Mouse (Mus musculus) forebrain, embryonic 13.5 days (tissue): ENCODE data around the gene Arhgap10. TPM values are rescaled to one million over a fixed set of nuclear protein-coding genes. Genes with fewer than 3 reads are reported as not detected.

Experiments used
- ATAC-seq: fragments of 200-750 bp; cut with Nextera tagmentation; 2 replicates; pipeline ENCODE4 v1.8.0; 2017
- H3K27ac ChIP-seq: fragments of 300-500 bp; sonication (generic); 2 replicates; pipeline ENCODE4 v1.5.1; 2015; ENCODE audit warnings: inconsistent platforms, mild to moderate bottlenecking, moderate library complexity
- H3K27me3 ChIP-seq: fragments of 300-500 bp; sonication (generic); 2 replicates; pipeline ENCODE4 v1.6.1; 2015; ENCODE audit warnings: mild to moderate bottlenecking, inconsistent platforms
- H3K36me3 ChIP-seq: fragments of 300-500 bp; sonication (generic); 2 replicates; pipeline ENCODE4 v1.6.1; 2015; ENCODE audit warnings: mild to moderate bottlenecking, inconsistent platforms; ENCODE audit not compliant: poor library complexity, severe bottlenecking
- H3K4me1 ChIP-seq: fragments of 300-500 bp; sonication (generic); 2 replicates; pipeline ENCODE4 v1.6.1; 2015; ENCODE audit warnings: inconsistent platforms
- H3K4me2 ChIP-seq: fragments of 300-500 bp; sonication (generic); 2 replicates; pipeline ENCODE4 v1.6.1; 2015; ENCODE audit warnings: inconsistent platforms, mild to moderate bottlenecking, moderate library complexity
- H3K4me3 ChIP-seq: fragments of 300-500 bp; sonication (generic); 2 replicates; pipeline ENCODE4 v1.5.1; 2015; ENCODE audit warnings: mild to moderate bottlenecking, inconsistent platforms
- H3K9ac ChIP-seq: fragments of 300-500 bp; sonication (generic); 2 replicates; pipeline ENCODE4 v1.6.1; 2015; ENCODE audit warnings: mild to moderate bottlenecking, inconsistent platforms
- H3K9me3 ChIP-seq: fragments of 300-500 bp; sonication (generic); replicated peaks from 2 replicates; pipeline ENCODE4 v1.6.1; 2016; ENCODE audit warnings: inconsistent platforms
- whole genome bisulfite sequencing: fragments of 180-500 bp; shearing (Covaris S2); methylation state at CpG from one replicate; pipeline ENCODE4 v1.1.7; 2015; 5-methylcytosine and 5-hydroxymethylcytosine counted together
- polyA plus RNA-seq: library from polyadenylated mRNA; unstranded; fragments of >200 nt; fragmentation: Nextera tagmentation; extraction: Ambion mirVana; gene quantifications from 2 replicates; pipeline ENCODE4 v1.2.1, GENCODE M21; 2015

Gene Arhgap10
- polyA plus RNA-seq, 1 experiment from 2014 or later = 5.2 TPM

DNA sequence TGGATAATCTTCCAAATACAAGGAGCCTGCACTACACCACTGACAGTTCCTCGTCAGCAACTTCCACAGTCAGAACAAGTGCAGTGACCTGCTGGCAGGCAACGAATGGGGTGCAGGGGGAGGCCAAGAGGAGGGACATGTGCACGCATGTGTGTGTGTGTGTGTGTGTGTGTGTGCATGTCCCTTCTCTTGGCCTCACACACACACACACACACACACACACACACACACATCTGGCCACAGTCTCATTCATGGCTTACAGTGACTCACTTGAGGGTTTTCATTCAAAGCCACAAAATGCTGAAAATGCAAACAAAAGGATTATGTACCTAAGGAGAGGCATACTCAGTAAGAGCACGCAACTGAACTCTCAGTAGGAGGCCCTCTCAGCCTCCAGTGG lies 84.5 kb downstream of the Arhgap10 start:
- Histone ChIP-seq H3K4me3 (no peak overlapping the region), H3K36me3 (no peaks in the 10 kb centered on the region), H3K4me2 (no peak overlapping the region), H3K27me3 (no peaks in the 10 kb centered on the region), H3K27ac (no peak overlapping the region), H3K9ac (no peak overlapping the region), H3K9me3 (no peaks in the 10 kb centered on the region), H3K4me1 (peaks cover 14% of the 10 kb centered on the region)
- 14% methylated on average over 4 of the region's 4 CpGs for WGBS
- ATAC-seq = 0 out of 2 replicates have a peak, but pooled peaks have one; percentile 16

DNA sequence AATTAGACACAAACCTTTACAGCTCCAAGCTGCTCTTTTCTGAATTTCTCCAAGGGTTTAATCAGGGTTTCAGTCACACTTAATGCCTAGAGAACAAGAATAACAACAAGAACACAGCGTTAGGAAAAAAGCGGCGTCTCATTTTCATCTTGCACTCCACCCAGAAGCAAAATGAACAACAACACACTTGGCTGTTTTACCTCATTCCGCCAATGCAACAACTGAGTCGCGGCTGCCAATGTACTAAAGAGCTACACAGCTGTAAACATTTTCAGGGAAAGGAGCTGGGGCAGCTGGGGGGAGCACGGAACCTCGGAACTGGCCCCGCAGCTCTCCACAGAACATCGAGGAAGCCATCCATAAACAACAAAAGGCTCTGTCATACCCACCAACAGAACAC lies 85.0 kb downstream of the Arhgap10 start:
- H3K9me3 ChIP-seq = no peaks in the 10 kb centered on the region
- H3K27ac ChIP-seq = no peak overlapping the region
- 36% methylated on average over 10 of the region's 10 CpGs for WGBS
- H3K4me2 ChIP-seq = no peak overlapping the region
- H3K36me3 ChIP-seq = no peaks in the 10 kb centered on the region
- H3K9ac ChIP-seq = no peak overlapping the region
- 0 out of 2 replicates have a peak, but pooled peaks have one; percentile 10 for ATAC-seq
- peaks cover 11% of the 10 kb centered on the region for H3K4me1 ChIP-seq
- H3K4me3 ChIP-seq = no peak overlapping the region
- H3K27me3 ChIP-seq = no peaks in the 10 kb centered on the region

DNA sequence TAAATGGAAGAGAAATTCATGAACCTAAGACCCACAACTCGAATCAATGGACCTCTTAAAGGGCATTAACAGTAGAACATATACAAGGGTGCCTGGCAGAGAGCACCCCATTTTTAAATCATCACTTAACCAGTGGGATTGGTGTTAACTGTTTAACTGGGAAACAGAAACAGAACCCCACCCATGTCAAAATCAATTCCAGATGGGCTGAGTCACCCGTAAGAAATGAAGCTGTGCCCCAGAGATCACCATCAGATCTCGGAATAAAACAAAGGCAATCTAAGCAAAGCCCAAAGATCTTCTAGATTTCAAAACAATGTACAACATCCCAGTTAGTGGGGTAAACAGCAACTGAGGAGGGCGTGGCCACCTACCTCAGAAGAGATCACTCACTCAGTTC lies 89.3 kb downstream of the Arhgap10 start:
- no peak overlapping the region for H3K4me2 ChIP-seq
- H3K27ac ChIP-seq = no peak overlapping the region
- no peak overlapping the region for H3K4me3 ChIP-seq
- H3K4me1 ChIP-seq = peaks cover 11% of the 10 kb centered on the region
- no peaks in the 10 kb centered on the region for H3K9me3 ChIP-seq
- H3K9ac ChIP-seq = no peak overlapping the region
- 89% methylated on average over 4 of the region's 4 CpGs for WGBS
- no peak for ATAC-seq
- no peaks in the 10 kb centered on the region for H3K27me3 ChIP-seq
- no peaks in the 10 kb centered on the region for H3K36me3 ChIP-seq

DNA sequence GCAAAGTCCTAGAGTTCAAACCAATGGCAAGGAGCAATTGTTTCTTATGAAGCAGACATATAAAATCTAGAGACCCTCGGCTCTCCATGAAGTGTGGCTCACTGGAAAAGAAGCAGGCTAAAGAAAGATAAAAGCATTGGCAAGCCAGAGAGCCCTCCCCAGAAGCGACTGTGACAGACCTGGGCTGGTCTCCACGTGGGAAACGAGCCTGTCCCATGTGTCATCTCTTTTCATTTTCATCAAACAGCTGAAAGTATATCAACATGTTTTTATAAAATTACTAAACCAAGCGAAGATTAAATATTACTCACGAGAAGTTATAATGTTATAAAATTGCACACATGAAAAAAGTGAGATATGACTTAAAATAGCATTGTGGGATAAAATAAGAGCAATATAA lies 89.7 kb downstream of the Arhgap10 start:
- H3K36me3 ChIP-seq = no peaks in the 10 kb centered on the region
- no peak for ATAC-seq
- no peaks in the 10 kb centered on the region for H3K27me3 ChIP-seq
- peaks cover 8% of the 10 kb centered on the region for H3K4me1 ChIP-seq
- no peaks in the 10 kb centered on the region for H3K9me3 ChIP-seq
- no peak overlapping the region for H3K27ac ChIP-seq
- H3K4me2 ChIP-seq = no peak overlapping the region
- H3K4me3 ChIP-seq = no peak overlapping the region
- WGBS = 78% methylated on average over 6 of the region's 6 CpGs
- no peak overlapping the region for H3K9ac ChIP-seq

DNA sequence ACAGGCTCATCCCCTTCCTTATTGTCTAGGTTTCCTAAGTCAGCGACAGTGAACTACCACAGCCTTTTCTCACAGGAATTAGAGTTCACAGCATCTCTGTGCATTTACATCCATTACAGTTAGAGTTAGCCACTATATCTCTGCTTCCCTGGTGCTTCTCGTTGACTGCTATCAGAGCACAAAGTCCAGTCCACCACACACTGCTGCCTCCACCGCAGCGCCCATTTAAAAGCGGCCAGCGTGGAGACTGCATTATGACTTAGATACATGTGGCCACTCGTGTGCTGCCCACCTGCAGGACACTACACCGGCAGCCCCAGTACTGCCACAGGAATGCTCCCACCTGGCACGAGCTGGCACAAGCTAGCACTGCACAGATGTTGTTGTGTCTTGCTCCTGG lies 90.3 kb downstream of the Arhgap10 start:
- H3K4me3 ChIP-seq = no peak overlapping the region
- H3K4me1 ChIP-seq = 0 out of 2 replicates have a peak, but pooled peaks cover 3% of the 10 kb centered on the region
- H3K27ac ChIP-seq = no peak overlapping the region
- no peaks in the 10 kb centered on the region for H3K9me3 ChIP-seq
- WGBS = 85% methylated on average over 9 of the region's 9 CpGs
- no peaks in the 10 kb centered on the region for H3K27me3 ChIP-seq
- H3K4me2 ChIP-seq = no peak overlapping the region
- ATAC-seq = no peak
- no peak overlapping the region for H3K9ac ChIP-seq
- H3K36me3 ChIP-seq = no peaks in the 10 kb centered on the region

DNA sequence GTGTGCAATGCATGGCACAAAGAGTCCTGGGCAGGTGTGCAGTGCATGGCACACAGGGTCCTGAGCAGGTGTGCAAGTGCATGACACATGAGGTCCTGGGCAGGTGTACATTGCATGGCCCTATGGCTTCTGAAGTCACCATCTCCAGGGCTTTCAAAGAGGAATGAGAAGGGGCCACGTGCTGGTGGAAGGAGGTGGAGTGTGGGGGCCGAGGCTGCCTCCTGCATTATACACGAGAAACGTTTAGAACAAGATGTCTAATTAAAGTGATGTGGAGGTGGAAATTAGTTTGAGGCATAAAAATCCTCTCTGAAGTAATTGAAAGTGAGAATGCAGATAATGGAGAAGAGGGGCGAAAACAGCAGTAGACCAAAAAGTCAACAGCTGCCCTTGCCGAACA lies 93.9 kb downstream of the Arhgap10 start:
- no peaks in the 10 kb centered on the region for H3K27me3 ChIP-seq
- WGBS = 74% methylated on average over 4 of the region's 6 CpGs
- H3K9ac ChIP-seq = no peak overlapping the region
- H3K27ac ChIP-seq = no peak overlapping the region
- no peak for ATAC-seq
- no peak overlapping the region for H3K4me3 ChIP-seq
- H3K4me2 ChIP-seq = no peak overlapping the region
- H3K4me1 ChIP-seq = no peaks in the 10 kb centered on the region
- H3K36me3 ChIP-seq = no peaks in the 10 kb centered on the region
- no peaks in the 10 kb centered on the region for H3K9me3 ChIP-seq

DNA sequence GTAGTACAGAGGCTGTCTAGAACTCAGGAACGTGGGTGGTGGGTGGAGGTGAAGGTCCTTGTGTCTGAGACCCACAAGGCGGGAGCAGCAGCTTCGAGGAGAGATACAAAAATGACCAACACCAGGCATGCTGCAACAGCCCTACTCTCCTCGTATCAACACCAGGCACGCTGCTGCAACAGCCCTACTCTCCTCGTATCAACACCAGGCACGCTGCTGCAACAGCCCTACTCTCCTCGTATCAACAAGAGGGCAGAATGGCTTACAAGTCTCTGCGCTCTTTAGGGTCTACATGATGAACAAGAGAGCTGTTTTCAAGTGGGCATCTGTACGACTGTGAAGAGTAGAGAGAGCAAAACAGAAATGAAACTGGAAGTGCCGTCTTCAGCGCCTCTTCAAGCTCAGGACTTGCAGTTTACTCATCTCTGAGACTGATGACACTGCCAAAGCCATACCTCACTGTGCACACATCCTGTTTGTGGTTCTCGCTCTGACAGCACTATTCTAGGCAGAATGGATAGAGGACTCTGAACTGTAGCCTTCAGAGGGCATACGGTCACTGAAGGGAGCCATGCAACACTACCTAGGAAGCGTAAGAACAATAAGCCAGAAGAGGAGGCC lies 95.0 kb downstream of the Arhgap10 start:
- Histone ChIP-seq H3K4me2 (no peak overlapping the region), H3K27ac (no peak overlapping the region), H3K9me3 (no peaks in the 10 kb centered on the region), H3K9ac (no peak overlapping the region), H3K27me3 (no peaks in the 10 kb centered on the region), H3K4me3 (no peak overlapping the region), H3K4me1 (no peaks in the 10 kb centered on the region), H3K36me3 (no peaks in the 10 kb centered on the region)
- 88% methylated on average over 15 of the region's 15 CpGs for WGBS
- no peak for ATAC-seq

DNA sequence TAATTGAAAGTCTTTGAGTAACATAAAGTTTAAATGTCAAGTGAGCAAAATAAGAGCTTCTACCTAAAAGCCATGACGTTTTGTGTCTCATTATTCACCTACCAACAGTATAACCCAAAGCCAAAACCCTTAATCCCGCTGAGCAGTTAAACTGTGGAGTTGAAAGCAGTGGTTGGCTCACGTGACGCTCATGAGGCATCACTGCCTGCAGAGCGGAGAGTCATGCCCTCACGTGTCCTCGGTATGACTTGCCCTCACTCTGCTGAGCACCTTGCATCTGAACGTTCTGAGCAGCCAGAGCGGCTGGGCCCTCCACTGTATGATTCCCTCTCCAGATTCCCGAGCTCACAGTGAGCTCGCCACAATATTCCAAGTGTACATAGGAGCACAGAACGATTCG lies 96.2 kb downstream of the Arhgap10 start:
- Histone ChIP-seq H3K36me3 (no peaks in the 10 kb centered on the region), H3K9ac (no peak overlapping the region), H3K27me3 (no peaks in the 10 kb centered on the region), H3K4me2 (no peak overlapping the region), H3K4me1 (no peaks in the 10 kb centered on the region), H3K4me3 (no peak overlapping the region), H3K9me3 (no peaks in the 10 kb centered on the region), H3K27ac (no peak overlapping the region)
- ATAC-seq = no peak
- WGBS = 86% methylated on average over 13 of the region's 13 CpGs

DNA sequence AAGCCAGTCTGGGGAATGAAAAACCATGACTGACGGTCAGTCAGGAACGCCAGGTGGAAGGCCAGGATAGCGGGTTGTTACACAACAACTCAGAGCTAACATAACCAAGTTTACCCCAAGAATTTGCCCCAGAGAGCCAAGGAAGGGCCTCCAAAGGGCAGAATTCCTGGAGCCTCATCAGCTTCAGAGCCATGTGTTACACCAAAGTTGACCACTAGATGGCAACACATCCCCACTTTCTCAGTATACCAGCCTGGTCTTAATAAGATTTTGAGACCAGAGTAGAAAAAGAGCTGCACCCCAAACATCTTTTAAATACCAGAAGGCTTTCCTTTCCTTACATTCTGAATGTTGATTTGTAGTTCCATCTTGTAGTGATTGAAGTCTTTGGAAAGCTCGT lies 98.0 kb downstream of the Arhgap10 start:
- peak; percentile 81 for ATAC-seq
- Histone ChIP-seq H3K9ac (no peak overlapping the region), H3K36me3 (no peaks in the 10 kb centered on the region), H3K4me1 (no peaks in the 10 kb centered on the region), H3K27me3 (no peaks in the 10 kb centered on the region), H3K4me3 (no peak overlapping the region), H3K9me3 (no peaks in the 10 kb centered on the region), H3K27ac (no peak overlapping the region), H3K4me2 (no peak overlapping the region)
- 39% methylated on average over 4 of the region's 4 CpGs for WGBS

DNA sequence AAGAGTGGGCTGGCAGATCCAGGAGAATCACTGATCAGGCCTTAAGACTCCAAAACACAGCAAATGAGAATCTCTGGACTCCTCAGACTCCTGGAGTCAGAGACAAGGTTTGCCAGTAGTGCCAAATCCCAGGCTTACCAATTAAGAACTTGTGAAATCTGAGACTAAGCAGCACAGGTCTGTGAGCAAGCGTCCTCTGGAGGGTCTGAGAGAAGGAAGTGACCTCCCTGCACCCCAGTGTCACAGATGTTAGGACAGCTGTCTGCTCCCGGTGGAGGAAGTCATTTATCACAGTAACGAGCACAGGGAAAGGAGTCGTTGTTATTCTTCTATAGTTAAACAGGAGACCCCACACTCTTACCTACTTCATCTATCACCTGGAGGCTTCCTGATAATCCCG lies 101.0 kb downstream of the Arhgap10 start:
- no peak overlapping the region for H3K9ac ChIP-seq
- H3K27me3 ChIP-seq = no peaks in the 10 kb centered on the region
- H3K36me3 ChIP-seq = no peaks in the 10 kb centered on the region
- H3K4me2 ChIP-seq = no peak overlapping the region
- no peak overlapping the region for H3K27ac ChIP-seq
- ATAC-seq = no peak
- H3K4me3 ChIP-seq = no peak overlapping the region
- 26% methylated on average over 5 of the region's 5 CpGs for WGBS
- H3K9me3 ChIP-seq = no peaks in the 10 kb centered on the region
- H3K4me1 ChIP-seq = no peaks in the 10 kb centered on the region

DNA sequence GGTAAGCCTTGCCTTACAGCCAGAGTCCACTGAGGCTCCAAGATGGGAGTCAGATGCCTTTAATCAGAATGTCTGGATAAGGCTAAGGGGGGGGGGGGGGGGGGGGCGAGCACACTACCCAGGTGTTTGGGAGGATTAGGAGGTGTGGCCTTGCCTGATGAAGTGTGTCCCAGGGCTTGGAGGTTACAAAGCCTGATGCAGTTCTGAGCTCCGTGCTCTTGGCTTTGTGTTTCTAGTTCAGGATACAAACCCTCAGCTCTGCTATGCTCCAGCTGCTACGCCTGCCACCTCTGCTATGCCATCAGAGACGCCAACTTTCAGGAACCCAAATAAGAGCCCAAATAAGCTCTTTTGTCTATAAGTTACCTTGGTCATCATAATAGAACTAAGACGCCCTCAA lies 101.7 kb downstream of the Arhgap10 start:
- Histone ChIP-seq H3K36me3 (no peaks in the 10 kb centered on the region), H3K4me3 (no peak overlapping the region), H3K27ac (no peak overlapping the region), H3K4me2 (no peak overlapping the region), H3K27me3 (no peaks in the 10 kb centered on the region), H3K4me1 (no peaks in the 10 kb centered on the region), H3K9me3 (no peaks in the 10 kb centered on the region), H3K9ac (no peak overlapping the region)
- 57% methylated on average over 5 of the region's 5 CpGs for WGBS
- no peak for ATAC-seq

DNA sequence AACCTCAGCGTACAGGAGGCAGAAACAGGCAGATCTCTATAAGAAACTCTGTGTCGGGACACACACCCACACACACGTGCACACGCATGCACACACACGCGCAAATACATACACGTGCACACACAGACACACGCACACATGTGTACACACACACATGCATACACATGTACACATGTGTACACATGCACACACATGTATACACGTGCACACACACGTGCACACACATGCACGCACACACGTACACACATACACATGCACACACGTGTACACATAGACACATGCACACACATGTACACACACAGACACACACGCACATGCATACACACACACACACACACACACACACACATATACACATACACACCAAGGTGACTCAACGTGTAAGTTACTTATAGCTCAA lies 106.5 kb downstream of the Arhgap10 start:
- ATAC-seq = no peak
- WGBS = 98% methylated on average over 15 of the region's 15 CpGs
- no peak overlapping the region for H3K4me3 ChIP-seq

DNA sequence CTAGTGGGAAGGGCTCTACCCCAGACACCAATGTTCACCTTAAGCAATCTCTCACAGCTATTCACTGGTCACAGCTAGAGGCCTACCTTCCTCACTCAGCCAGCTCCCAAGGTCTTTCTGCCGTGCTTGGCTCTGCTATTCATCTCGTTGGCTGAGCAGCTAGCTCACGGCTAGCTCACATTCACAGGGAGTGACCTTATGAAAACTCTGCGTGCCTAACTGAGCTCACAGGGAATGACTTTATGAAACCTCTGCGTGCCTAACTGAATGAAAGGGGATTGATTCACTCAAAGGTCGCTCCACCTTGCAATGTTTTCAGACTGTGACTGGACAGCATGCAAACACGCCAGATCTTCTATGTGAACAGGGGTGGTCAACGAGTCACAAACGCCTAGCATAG lies 107.4 kb downstream of the Arhgap10 start:
- Histone ChIP-seq H3K36me3 (no peaks in the 10 kb centered on the region), H3K4me2 (no peak overlapping the region), H3K9ac (no peak overlapping the region), H3K9me3 (no peaks in the 10 kb centered on the region), H3K4me1 (no peaks in the 10 kb centered on the region), H3K27ac (no peak overlapping the region), H3K27me3 (no peaks in the 10 kb centered on the region), H3K4me3 (no peak overlapping the region)
- WGBS = 70% methylated on average over 9 of the region's 9 CpGs
- ATAC-seq = no peak

More for the DNA sequence above, 106.5 kb downstream of the Arhgap10 start:
- Histone ChIP-seq H3K4me1 (no peaks in the 10 kb centered on the region), H3K4me2 (no peak overlapping the region), H3K9me3 (no peaks in the 10 kb centered on the region), H3K9ac (no peak overlapping the region), H3K36me3 (no peaks in the 10 kb centered on the region), H3K27ac (no peak overlapping the region), H3K27me3 (no peaks in the 10 kb centered on the region)
